1 mouse cellular context compared by ENCODE assay signal in genomic region chr3:138527667-138528231, GRCm38 (mm10).
TF ChIP-seq lines count a peak whose summit lies in the region.

No protein-coding gene starts in this region.

TF ChIP-seq in CH12.LX, 34 proteins besides CTCF, POLR2A, EP300 and RAD21 (continued from another document):
- peak; percentile 51; the same call in 1 of the 2 replicates for TF ChIP-seq ZMIZ1 (IDR thresholded peaks at IDR 0.05; ENCODE audit: low read depth, low read length)
